Mouse (Mus musculus): ENCODE measurements around the gene Defa36. TPM values are rescaled to one million over a fixed set of nuclear protein-coding genes. Genes with fewer than 3 reads are reported as not detected.
"Not testable (repeated sequence)": the region's sequence is repeated elsewhere in the genome, so short reads cannot be mapped to it uniquely, and the experiment has no call there.

The Defa36 gene
- polyA plus RNA-seq (2016; fragmentation: Nextera tagmentation; extraction: Ambion mirVana), result not detected in 2 replicates

DNA sequence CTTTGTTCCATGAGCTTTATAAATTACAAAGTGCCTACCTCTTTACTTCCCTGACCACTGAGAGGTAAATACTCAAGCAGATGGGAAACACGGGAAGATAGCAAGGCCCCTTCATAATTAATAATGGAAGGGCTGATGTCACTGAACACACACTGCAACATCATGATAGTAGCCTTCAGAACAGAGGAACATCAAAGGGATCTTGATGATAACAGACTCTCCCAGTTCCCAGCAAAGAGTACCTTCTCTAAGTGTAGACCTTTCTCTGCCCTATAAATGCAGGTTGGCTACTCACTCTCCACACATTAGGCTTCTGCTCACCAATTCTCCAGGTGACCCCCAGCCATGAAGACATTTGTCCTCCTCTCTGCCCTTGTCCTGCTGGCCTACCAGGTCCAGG lies at the start of gene Defa36:
Gene Defa36, plus strand, starts transcription at position 301 of the 400 bp plus-strand sequence.
- not testable (repeated sequence) for H3K27me3 ChIP-seq; H3K4me3 ChIP-seq; H3K9ac ChIP-seq; H3K36me3 ChIP-seq; H3K9me3 ChIP-seq; ATAC-seq (ENCODE audit: insufficient number of reproducible peaks, insufficient read depth, low FRiP score, low TSS enrichment); H3K4me2 ChIP-seq (replicated peaks); H3K27ac ChIP-seq; H3K4me1 ChIP-seq
- no CpG with 5 or more reads among the region's 1 CpGs for WGBS

DNA sequence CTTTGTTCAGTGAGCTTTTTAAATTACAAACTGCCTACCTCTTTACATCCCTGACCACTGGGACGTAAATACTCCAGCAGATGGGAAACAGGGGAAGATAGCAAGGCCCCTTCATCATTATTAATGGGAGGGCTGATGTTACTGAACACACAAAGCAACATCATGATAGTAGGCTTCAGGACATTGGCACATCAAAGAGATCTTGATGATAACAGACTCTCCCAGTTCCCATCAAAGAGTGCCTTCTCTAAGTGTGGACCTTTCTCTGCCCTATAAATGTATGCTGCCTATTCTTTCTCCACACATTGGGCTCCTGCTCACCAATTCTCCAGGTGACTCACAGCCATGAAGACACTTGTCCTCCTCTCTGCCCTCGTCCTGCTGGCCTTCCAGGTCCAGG lies 49.0 kb upstream of the Defa36 start, which contains the start of gene Defa2:
Gene Defa2, plus strand, starts transcription at position 301 of the 400 bp plus-strand sequence.
- not testable (repeated sequence) for H3K4me2 ChIP-seq (replicated peaks); H3K9me3 ChIP-seq; H3K9ac ChIP-seq; H3K4me3 ChIP-seq; H3K27me3 ChIP-seq; H3K36me3 ChIP-seq; ATAC-seq (ENCODE audit: insufficient number of reproducible peaks, insufficient read depth, low FRiP score, low TSS enrichment); H3K4me1 ChIP-seq; H3K27ac ChIP-seq
- 50% methylated on average over 1 of the region's 2 CpGs for WGBS

DNA sequence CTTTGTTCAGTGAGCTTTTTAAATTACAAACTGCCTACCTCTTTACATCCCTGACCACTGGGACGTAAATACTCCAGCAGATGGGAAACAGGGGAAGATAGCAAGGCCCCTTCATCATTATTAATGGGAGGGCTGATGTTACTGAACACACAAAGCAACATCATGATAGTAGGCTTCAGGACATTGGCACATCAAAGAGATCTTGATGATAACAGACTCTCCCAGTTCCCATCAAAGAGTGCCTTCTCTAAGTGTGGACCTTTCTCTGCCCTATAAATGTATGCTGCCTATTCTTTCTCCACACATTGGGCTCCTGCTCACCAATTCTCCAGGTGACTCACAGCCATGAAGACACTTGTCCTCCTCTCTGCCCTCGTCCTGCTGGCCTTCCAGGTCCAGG lies 35.7 kb upstream of the Defa36 start, which contains the start of gene Defa33:
Gene Defa33, plus strand, starts transcription at position 301 of the 400 bp plus-strand sequence.
- not testable (repeated sequence) for H3K9ac ChIP-seq; H3K4me2 ChIP-seq (replicated peaks); H3K27me3 ChIP-seq; H3K9me3 ChIP-seq; H3K4me1 ChIP-seq; H3K36me3 ChIP-seq; H3K27ac ChIP-seq; ATAC-seq (ENCODE audit: insufficient number of reproducible peaks, insufficient read depth, low FRiP score, low TSS enrichment); H3K4me3 ChIP-seq
- no CpG with 5 or more reads among the region's 2 CpGs for WGBS

DNA sequence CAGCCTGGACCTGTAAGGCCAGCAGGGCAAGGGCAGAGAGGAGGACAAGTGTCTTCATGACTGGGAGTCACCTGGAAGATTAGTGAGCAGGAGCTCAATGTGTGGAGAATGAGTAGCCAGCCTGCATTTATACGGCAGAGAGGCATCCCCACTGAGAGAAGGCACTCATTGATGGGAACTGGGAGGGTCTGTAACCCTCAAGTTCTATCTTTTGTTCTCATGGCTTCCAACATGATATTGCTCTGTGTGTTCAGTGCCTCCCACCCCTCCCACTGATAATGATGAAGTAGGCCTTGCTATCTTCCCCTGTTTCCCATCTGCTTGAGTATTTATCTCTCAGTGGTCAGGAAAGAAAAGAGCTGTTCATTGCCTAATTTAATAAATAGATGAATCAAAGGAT lies 29.2 kb downstream of the Defa36 start, which contains the start of gene Gm7849:
Gene Gm7849, minus strand, starts transcription at position 101 of the 400 bp plus-strand sequence.
- not testable (repeated sequence) for H3K4me2 ChIP-seq (replicated peaks); H3K36me3 ChIP-seq; H3K27me3 ChIP-seq; H3K4me3 ChIP-seq; H3K27ac ChIP-seq; H3K4me1 ChIP-seq; H3K9ac ChIP-seq; H3K9me3 ChIP-seq; ATAC-seq (ENCODE audit: insufficient number of reproducible peaks, insufficient read depth, low FRiP score, low TSS enrichment)
- WGBS, result no CpG with 5 or more reads among the region's 1 CpGs

Other genes starting within 250 kb of the Defa36 start
- gene Defa31, start 235.8 kb upstream of the Defa36 start, polyA plus RNA-seq (2016; fragmentation: Nextera tagmentation; extraction: Ambion mirVana), result not detected in 2 replicates
- not detected in 2 replicates for gene Gm15293, start 225.8 kb upstream of the Defa36 start, polyA plus RNA-seq (2016; fragmentation: Nextera tagmentation; extraction: Ambion mirVana)
- not detected in 2 replicates for gene Gm15292, start 177.7 kb upstream of the Defa36 start, polyA plus RNA-seq (2016; fragmentation: Nextera tagmentation; extraction: Ambion mirVana)
- not detected in 2 replicates for gene Defa27, start 111.9 kb upstream of the Defa36 start, polyA plus RNA-seq (2016; fragmentation: Nextera tagmentation; extraction: Ambion mirVana)
- not detected in 2 replicates for gene Defa29, start 100.4 kb upstream of the Defa36 start, polyA plus RNA-seq (2016; fragmentation: Nextera tagmentation; extraction: Ambion mirVana)
- not detected in 2 replicates for gene Defa2, start 48.9 kb upstream of the Defa36 start, polyA plus RNA-seq (2016; fragmentation: Nextera tagmentation; extraction: Ambion mirVana)
- not detected in 2 replicates for gene Defa33, start 35.6 kb upstream of the Defa36 start, polyA plus RNA-seq (2016; fragmentation: Nextera tagmentation; extraction: Ambion mirVana)
- gene Gm7849, start 29.1 kb downstream of the Defa36 start, polyA plus RNA-seq (2016; fragmentation: Nextera tagmentation; extraction: Ambion mirVana), result not detected in 2 replicates
- not detected in 2 replicates for gene Defa20, start 81.8 kb downstream of the Defa36 start, polyA plus RNA-seq (2016; fragmentation: Nextera tagmentation; extraction: Ambion mirVana)
- gene Defa32, start 101.6 kb downstream of the Defa36 start, polyA plus RNA-seq (2016; fragmentation: Nextera tagmentation; extraction: Ambion mirVana), result not detected in 2 replicates
- gene Defa37, start 138.0 kb downstream of the Defa36 start, polyA plus RNA-seq (2016; fragmentation: Nextera tagmentation; extraction: Ambion mirVana), result not detected in 2 replicates
- gene Defa28, start 155.6 kb downstream of the Defa36 start, polyA plus RNA-seq (2016; fragmentation: Nextera tagmentation; extraction: Ambion mirVana), result not detected in 2 replicates
- gene Gm7861, start 167.1 kb downstream of the Defa36 start, polyA plus RNA-seq (2016; fragmentation: Nextera tagmentation; extraction: Ambion mirVana), result not detected in 2 replicates
- gene Defa26, start 190.8 kb downstream of the Defa36 start, polyA plus RNA-seq (2016; fragmentation: Nextera tagmentation; extraction: Ambion mirVana), result not detected in 2 replicates
- not detected in 2 replicates for gene Defa17, start 228.4 kb downstream of the Defa36 start, polyA plus RNA-seq (2016; fragmentation: Nextera tagmentation; extraction: Ambion mirVana)
- gene Defa34, start 238.4 kb downstream of the Defa36 start, polyA plus RNA-seq (2016; fragmentation: Nextera tagmentation; extraction: Ambion mirVana), result not detected in 2 replicates

Measured in embryonic facial prominence, embryonic 12.5 days (tissue).